Mouse (Mus musculus): ENCODE results near the gene Tyrobp.
A peak's percentile ranks its signal among the peaks of the same experiment; 100 is the strongest.

The Tyrobp gene

GRCm38 (mm10) chr7:30423071-30423641 lies 9.6 kb downstream of the Tyrobp start:
- no peak for DNase-seq (ENCODE audit: low read depth, low spot score)

GRCm38 (mm10) chr7:30429327-30429726 lies 15.8 kb downstream of the Tyrobp start:
- DNase-seq (ENCODE audit: low read depth, low spot score), result no peak

GRCm38 (mm10) chr7:30430191-30430590 lies 16.6 kb downstream of the Tyrobp start:
- DNase-seq (ENCODE audit: low read depth, low spot score), result no peak

- peak; percentile 67 for DNase-seq (ENCODE audit: low read depth, low spot score)
Observed at GRCm38 (mm10) chr7:30431793-30432192, 18.2 kb downstream of the Tyrobp start.

GRCm38 (mm10) chr7:30434238-30434637 lies 20.7 kb downstream of the Tyrobp start:
- DNase-seq (ENCODE audit: low read depth, low spot score), result no peak

- no peak for DNase-seq (ENCODE audit: low read depth, low spot score)
Observed at GRCm38 (mm10) chr7:30434701-30435100, 21.1 kb downstream of the Tyrobp start.

GRCm38 (mm10) chr7:30435156-30435555 lies 21.6 kb downstream of the Tyrobp start:
- DNase-seq (ENCODE audit: low read depth, low spot score), result no peak

DNA sequence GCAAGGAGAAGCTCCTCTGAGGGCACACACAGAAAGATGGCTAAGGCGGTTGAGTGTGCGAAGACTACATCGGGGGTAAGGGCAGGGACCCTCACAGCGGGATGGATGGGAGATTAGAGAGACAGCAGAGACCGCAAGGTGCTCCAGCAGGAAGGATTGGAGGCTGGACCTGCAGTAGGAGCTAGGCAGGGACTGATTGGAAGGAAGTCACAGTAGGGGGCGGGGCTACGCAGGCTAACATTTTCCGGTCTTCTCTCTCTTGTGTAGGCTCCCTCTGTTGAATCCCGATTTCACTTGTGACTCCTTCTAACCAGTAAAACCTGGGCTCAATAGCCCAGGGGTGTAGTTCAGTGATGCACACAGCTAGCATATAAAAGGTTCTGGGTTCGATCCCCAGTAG lies 23.3 kb downstream of the Tyrobp start:
- no peak for DNase-seq (ENCODE audit: low read depth, low spot score)

DNA sequence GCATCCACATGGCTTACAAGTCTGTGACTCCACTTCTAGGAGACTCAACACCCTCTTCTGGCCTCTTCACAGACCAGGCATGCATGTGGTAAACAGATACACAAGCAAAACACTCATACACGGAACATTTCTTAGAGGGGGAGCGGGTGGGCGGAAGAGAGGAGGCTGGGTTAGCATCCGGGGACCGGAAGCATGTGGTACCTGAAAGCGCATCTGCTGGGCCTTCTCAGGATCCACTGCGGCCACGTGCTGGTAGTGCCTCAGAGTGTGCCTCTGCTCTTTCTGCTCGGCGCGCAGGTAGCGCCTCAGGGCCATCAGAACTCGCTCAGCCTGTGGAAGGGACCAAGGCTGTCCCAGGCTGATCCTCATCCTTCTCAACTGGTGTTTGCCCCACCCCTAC lies 26.2 kb downstream of the Tyrobp start:
- no peak for DNase-seq (ENCODE audit: low read depth, low spot score)

GRCm38 (mm10) chr7:30440697-30441096 lies 27.1 kb downstream of the Tyrobp start:
- DNase-seq (ENCODE audit: low read depth, low spot score), result peak; percentile 52

DNA sequence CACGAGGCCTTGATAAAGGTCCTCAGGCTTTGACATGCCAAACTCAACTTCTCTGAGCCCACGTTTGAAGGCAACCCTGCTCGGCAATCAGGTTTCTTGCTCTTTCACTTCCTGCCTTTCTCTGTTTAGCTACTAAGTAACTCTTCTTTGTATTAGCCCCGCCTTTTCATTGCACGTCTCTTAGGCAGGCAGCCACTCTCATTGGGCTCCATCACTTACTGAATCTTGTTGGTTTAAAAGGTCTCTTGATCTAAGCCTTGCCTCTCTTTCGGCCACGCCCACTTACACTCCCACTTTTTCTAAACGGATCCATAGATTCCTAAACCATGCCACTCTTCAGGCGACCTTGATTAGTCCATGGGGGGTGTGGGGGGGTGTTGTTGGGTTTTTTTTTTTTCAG lies 30.1 kb downstream of the Tyrobp start:
- DNase-seq (ENCODE audit: low read depth, low spot score), result no peak

DNA sequence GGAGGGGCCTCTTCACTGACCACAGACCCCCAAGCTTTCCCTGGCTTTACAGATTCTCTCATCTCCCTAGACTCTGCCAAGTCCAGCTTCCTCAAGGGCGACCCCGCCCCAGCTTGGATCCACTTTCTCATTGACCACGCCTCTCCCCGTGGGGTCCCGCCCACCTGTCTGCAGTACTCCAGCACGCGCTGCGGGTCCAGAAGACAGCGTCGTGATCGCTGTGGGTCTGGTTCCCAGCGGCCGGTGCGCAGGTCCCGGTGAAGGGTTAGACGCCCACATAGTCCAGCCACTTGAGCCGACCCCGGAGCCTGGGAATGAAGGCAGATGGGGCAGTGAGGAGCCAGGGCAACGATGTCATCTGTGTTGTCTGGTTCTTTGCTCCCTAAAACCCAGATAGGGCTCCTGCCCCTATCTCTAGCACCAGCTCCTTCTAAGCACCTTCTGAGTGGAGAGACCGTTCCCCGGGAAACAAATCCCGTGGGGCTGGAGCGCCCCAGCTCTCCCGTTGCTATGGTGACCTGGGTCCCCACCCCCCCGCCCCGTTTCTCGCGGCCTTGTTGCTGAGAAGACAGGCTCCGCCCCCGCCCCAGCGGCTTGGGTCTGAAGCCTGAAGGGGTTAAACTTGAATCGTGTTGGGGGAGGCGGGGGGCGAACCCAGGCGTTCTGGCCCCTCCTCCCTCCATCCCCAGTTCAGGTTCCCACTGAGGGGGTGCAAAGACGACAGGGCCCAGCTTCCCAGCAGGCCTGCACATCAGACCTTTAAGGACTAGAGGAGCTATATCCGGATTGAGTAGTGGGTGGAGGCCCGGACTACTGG lies 30.8 kb downstream of the Tyrobp start:
- no peak for DNase-seq (ENCODE audit: low read depth, low spot score)

- no peak for DNase-seq (ENCODE audit: low read depth, low spot score)
Observed at GRCm38 (mm10) chr7:30444971-30445751, 31.6 kb downstream of the Tyrobp start, which contains the start of gene Aplp1. Gene Aplp1 (minus strand): TSS chr7:30445535.

- no peak for DNase-seq (ENCODE audit: low read depth, low spot score)
Observed at GRCm38 (mm10) chr7:30450241-30450640, 36.7 kb downstream of the Tyrobp start.

DNA sequence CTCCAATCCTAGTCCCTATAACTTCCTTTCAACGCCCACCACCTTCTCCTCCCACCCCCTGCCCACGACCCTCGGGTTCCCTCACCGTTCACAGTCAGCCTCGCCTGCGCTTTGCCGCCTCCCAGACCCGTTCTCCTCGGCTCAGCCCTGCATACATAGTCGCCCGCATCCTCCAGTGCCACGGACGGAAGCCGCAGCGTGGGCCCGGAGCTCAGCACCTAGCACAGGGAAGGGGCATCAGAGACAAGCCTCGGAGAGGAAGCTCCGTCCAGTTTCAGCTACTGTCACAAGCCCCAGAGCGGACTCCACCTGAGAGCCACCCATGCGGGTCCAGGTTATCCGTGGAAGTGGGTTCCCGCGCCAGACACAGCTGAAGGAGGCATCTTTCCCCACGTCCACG lies 39.8 kb downstream of the Tyrobp start:
- DNase-seq (ENCODE audit: low read depth, low spot score), result no peak

DNA sequence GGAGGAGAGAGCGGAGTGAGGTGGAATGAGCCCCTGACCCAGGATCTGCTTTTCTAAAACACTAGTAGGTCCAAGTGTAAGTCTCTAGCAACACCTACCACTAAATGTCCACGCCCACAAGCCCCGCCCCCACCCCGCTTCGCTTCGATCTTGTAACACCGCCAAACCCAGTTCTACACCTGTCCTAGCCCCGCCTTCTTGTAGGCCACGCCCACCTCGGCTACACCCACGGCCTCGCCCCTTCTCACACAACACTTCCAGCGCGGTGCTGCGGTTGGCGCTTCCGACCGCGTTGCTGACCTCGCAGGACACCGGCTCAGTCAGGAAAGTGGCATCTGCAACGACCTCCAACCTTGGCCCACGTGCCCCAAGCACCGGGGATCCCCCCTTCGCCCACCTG lies 40.2 kb downstream of the Tyrobp start:
- DNase-seq (ENCODE audit: low read depth, low spot score), result peak; percentile 83

GRCm38 (mm10) chr7:30454259-30454658 lies 40.7 kb downstream of the Tyrobp start:
- no peak for DNase-seq (ENCODE audit: low read depth, low spot score)

DNA sequence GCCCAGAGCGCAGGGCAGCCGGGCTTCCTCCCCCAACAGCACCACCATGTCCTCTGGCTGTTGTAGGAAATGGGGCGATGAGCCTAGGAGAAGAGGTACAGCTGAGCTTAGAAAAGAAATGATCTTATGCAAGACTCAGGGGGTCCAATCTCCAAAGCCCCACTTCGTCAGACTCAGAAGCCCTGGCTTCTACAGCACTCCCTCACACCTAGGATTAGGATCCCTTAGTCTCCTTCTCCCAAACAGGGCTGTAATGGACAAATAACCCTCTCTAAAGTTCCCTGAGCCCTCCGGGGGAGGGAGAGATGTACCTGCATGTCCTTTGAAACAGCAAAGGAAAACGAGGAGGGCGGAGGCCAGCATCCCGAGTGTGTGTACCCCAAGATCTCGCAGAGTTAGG lies 42.9 kb downstream of the Tyrobp start:
- no peak for DNase-seq (ENCODE audit: low read depth, low spot score)

DNA sequence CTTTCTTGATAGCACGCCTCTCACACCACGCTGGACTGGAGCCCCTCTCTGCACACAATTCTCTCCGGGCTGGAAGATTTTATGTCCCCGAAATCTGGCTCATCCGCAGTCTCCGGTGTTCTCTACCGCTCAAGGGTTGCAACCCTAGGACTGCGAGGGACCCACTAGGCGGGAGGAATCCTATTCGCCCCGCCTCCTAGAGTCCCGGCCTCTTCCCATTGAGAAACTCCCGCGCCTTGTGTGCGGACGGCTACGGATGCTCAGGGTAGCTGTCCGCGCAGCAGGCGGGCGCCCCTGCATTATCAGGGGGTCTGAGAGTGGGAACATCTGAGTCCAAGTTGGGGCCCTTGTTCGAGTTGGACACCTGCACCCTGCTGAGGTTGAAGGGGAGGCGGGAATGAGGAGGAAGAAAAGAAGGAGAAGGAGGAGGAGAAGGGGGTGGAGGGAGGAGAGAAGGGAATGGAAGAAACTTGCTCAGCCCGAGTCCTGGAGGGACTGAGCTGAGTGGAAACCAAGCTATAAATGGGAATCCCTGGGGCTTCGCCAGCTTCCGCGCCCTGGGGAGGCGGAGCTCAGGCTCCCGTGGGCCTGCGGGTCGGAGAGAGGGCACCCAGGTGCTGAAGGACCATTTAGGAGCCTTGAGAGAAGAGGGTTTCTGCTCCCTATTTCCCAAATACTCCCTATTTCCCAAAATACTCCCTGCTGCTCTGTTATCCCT lies 43.5 kb downstream of the Tyrobp start:
- DNase-seq (ENCODE audit: low read depth, low spot score), result no peak

GRCm38 (mm10) chr7:30457629-30458330 lies 44.2 kb downstream of the Tyrobp start, which contains the start of the genes Kirrel2 and Nphs1:
Gene Kirrel2 (minus strand): TSS chr7:30457690.
Gene Nphs1 (plus strand): TSS chr7:30458315.
- no peak for DNase-seq (ENCODE audit: low read depth, low spot score)

GRCm38 (mm10) chr7:30459484-30459883 lies 45.9 kb downstream of the Tyrobp start:
- DNase-seq (ENCODE audit: low read depth, low spot score), result no peak
